Mouse (Mus musculus): ENCODE measurements around the gene Vav2. TPM values are rescaled to one million over a fixed set of nuclear protein-coding genes. Genes with fewer than 3 reads are reported as not detected.

Gene Vav2
- total RNA-seq (2014; rRNA removed; ENCODE audit: low replicate concordance): 15.6 and 16.8 TPM in 2 replicates
- polyA plus RNA-seq (2015; fragmentation: Nextera tagmentation; extraction: Ambion mirVana): 2.3 and 2.4 TPM in 2 replicates

GRCm38 (mm10) chr2:27426855-27427457 is at the start of gene Vav2:
Gene Vav2, minus strand, starts transcription at chr2:27427033.
- H3K36me3 ChIP-seq (replicated peaks; ENCODE audit: control insufficient read depth, insufficient read depth, low read length): no peaks in the 10 kb centered on the region
- peak within 1 kb of the TSS; percentile 99 for H3K4me2 ChIP-seq (ENCODE audit: low read depth, low read length)
- H3K9me3 ChIP-seq (replicated peaks; ENCODE audit: control insufficient read depth, low read length): no peaks in the 10 kb centered on the region
- 0 out of 2 replicates have a peak, but pooled peaks cover 3% of the 10 kb centered on the region for H3K27me3 ChIP-seq (ENCODE audit: control insufficient read depth, insufficient read depth, low read length)
- peak within 1 kb of the TSS; percentile 91 for H3K4me3 ChIP-seq (ENCODE audit: low read depth, low read length)
- DNase-seq (ENCODE audit: low spot score) (peak; percentile 91), ATAC-seq (ENCODE audit: insufficient read depth, low read depth) (peak; percentile 95)
- H3K4me1 ChIP-seq (ENCODE audit: control insufficient read depth, insufficient read depth): peaks cover 7% of the 10 kb centered on the region; the same call in 1 of the 2 replicates
- WGBS: 1% methylated on average over 52 of the region's 58 CpGs
- peak within 1 kb of the TSS; percentile 73 for H3K9ac ChIP-seq (replicated peaks; ENCODE audit: low read depth, low read length)
- TF ChIP-seq EP300 (IDR thresholded peaks at IDR 0.05; ENCODE audit: low read depth) (no peak), CTCF (IDR thresholded peaks at IDR 0.05; ENCODE audit: low read depth) (no peak)
- peak within 1 kb of the TSS; percentile 73 for H3K27ac ChIP-seq (ENCODE audit: low read depth)

- H3K4me3 ChIP-seq (ENCODE audit: low read depth, low read length): peak overlapping the region; percentile 95
- H3K27ac ChIP-seq (ENCODE audit: low read depth): peak overlapping the region; percentile 96
- ATAC-seq (ENCODE audit: insufficient read depth, low read depth) (peak; percentile 97), DNase-seq (ENCODE audit: low spot score) (peak; percentile 94)
- H3K9me3 ChIP-seq (replicated peaks; ENCODE audit: control insufficient read depth, low read length): no peaks in the 10 kb centered on the region
- H3K27me3 ChIP-seq (ENCODE audit: control insufficient read depth, insufficient read depth, low read length): no peaks in the 10 kb centered on the region
- peak overlapping the region; percentile 90 for H3K9ac ChIP-seq (replicated peaks; ENCODE audit: low read depth, low read length)
- TF ChIP-seq CTCF (IDR thresholded peaks at IDR 0.05; ENCODE audit: low read depth) (no peak), EP300 (IDR thresholded peaks at IDR 0.05; ENCODE audit: low read depth) (peak; percentile 63; the same call in 1 of the 2 replicates)
- no peaks in the 10 kb centered on the region for H3K36me3 ChIP-seq (replicated peaks; ENCODE audit: control insufficient read depth, insufficient read depth, low read length)
- H3K4me1 ChIP-seq (ENCODE audit: control insufficient read depth, insufficient read depth): peaks cover 42% of the 10 kb centered on the region
- peak overlapping the region; percentile 88 for H3K4me2 ChIP-seq (ENCODE audit: low read depth, low read length)
- under 1% methylated on average over 65 of the region's 96 CpGs for WGBS
Observed at GRCm38 (mm10) chr2:27475495-27476302, 48.9 kb upstream of the Vav2 start.

GRCm38 (mm10) chr2:27474621-27475484 is 48.0 kb upstream of the Vav2 start:
- peak; percentile 22 for ATAC-seq (ENCODE audit: insufficient read depth, low read depth)
- peak overlapping the region; percentile 95 for H3K4me3 ChIP-seq (ENCODE audit: low read depth, low read length)
- no peaks in the 10 kb centered on the region for H3K27me3 ChIP-seq (ENCODE audit: control insufficient read depth, insufficient read depth, low read length)
- H3K27ac ChIP-seq (ENCODE audit: low read depth): peak overlapping the region; percentile 96
- peak overlapping the region; percentile 90 for H3K9ac ChIP-seq (replicated peaks; ENCODE audit: low read depth, low read length)
- peak; percentile 27 for DNase-seq (ENCODE audit: low spot score)
- TF ChIP-seq EP300 (IDR thresholded peaks at IDR 0.05; ENCODE audit: low read depth) (no peak), CTCF (IDR thresholded peaks at IDR 0.05; ENCODE audit: low read depth) (no peak)
- H3K9me3 ChIP-seq (replicated peaks; ENCODE audit: control insufficient read depth, low read length): no peaks in the 10 kb centered on the region
- no peaks in the 10 kb centered on the region for H3K36me3 ChIP-seq (replicated peaks; ENCODE audit: control insufficient read depth, insufficient read depth, low read length)
- H3K4me1 ChIP-seq (ENCODE audit: control insufficient read depth, insufficient read depth): peaks cover 49% of the 10 kb centered on the region
- peak overlapping the region; percentile 88 for H3K4me2 ChIP-seq (ENCODE audit: low read depth, low read length)
- under 1% methylated on average over 79 of the region's 84 CpGs for WGBS

- 22% methylated on average over 4 of the region's 4 CpGs for WGBS
- peaks cover 50% of the 10 kb centered on the region for H3K4me1 ChIP-seq (ENCODE audit: control insufficient read depth, insufficient read depth)
Observed at GRCm38 (mm10) chr2:27473911-27474310, 47.1 kb upstream of the Vav2 start.

More at GRCm38 (mm10) chr2:27473911-27474310, 47.1 kb upstream of the Vav2 start:
- Histone ChIP-seq H3K27ac (ENCODE audit: low read depth) (peak overlapping the region; percentile 96; the same call in 1 of the 2 replicates), H3K9me3 (replicated peaks; ENCODE audit: control insufficient read depth, low read length) (no peaks in the 10 kb centered on the region), H3K9ac (replicated peaks; ENCODE audit: low read depth, low read length) (peak overlapping the region; percentile 90), H3K27me3 (ENCODE audit: control insufficient read depth, insufficient read depth, low read length) (no peaks in the 10 kb centered on the region), H3K4me3 (ENCODE audit: low read depth, low read length) (peak overlapping the region; percentile 95), H3K36me3 (replicated peaks; ENCODE audit: control insufficient read depth, insufficient read depth, low read length) (no peaks in the 10 kb centered on the region), H3K4me2 (ENCODE audit: low read depth, low read length) (peak overlapping the region; percentile 88)
- no peak for DNase-seq (ENCODE audit: low spot score)
- TF ChIP-seq CTCF (IDR thresholded peaks at IDR 0.05; ENCODE audit: low read depth): no peak
- no peak for ATAC-seq (ENCODE audit: insufficient read depth, low read depth)
